Mouse (Mus musculus): ENCODE results near the gene Mab21l3. TPM values are rescaled to one million over a fixed set of nuclear protein-coding genes. Genes with fewer than 3 reads are reported as not detected.

Mab21l3 gene
- polyA plus RNA-seq (2015; fragmentation: Illumina TruSeq; extraction: RNeasy Lipid Tissue Mini Kit (QIAGEN cat#74804); ENCODE audit: insufficient read depth, low replicate concordance): 1.6 TPM

DNA sequence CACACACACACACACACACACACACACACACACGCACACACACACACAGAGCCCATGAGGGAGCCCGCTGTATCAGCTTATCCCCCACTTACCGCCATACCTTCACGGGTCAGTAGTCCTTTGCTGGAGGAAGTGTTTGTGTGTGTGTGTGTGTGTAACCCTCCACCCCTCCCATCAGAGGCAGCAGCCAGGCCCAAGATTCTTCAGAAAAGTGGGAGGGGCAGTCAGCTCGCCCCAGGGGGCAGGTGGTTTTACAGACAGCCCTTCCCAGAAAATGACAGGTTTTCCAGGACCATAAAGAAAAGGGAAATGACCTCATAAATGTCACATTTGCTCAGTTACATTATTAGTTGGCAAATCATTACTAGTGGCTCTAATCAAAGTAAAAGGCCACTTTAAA is at the start of gene Mab21l3:
Gene Mab21l3, minus strand, starts transcription at position 144 of the 400 bp plus-strand sequence.

Other genes with a start within 250 kb of the Mab21l3 start
- gene Atp1a1, start 244.3 kb downstream of the Mab21l3 start, polyA plus RNA-seq (2015; fragmentation: Illumina TruSeq; extraction: RNeasy Lipid Tissue Mini Kit (QIAGEN cat#74804); ENCODE audit: insufficient read depth, low replicate concordance): 107 TPM
- gene Slc22a15, start 75.5 kb upstream of the Mab21l3 start, polyA plus RNA-seq (2015; fragmentation: Illumina TruSeq; extraction: RNeasy Lipid Tissue Mini Kit (QIAGEN cat#74804); ENCODE audit: insufficient read depth, low replicate concordance): 5.2 TPM
- gene Nhlh2, start 161.1 kb upstream of the Mab21l3 start, polyA plus RNA-seq (2015; fragmentation: Illumina TruSeq; extraction: RNeasy Lipid Tissue Mini Kit (QIAGEN cat#74804); ENCODE audit: insufficient read depth, low replicate concordance): not detected
- gene Casq2, start 237.5 kb upstream of the Mab21l3 start, polyA plus RNA-seq (2015; fragmentation: Illumina TruSeq; extraction: RNeasy Lipid Tissue Mini Kit (QIAGEN cat#74804); ENCODE audit: insufficient read depth, low replicate concordance): 2.3 TPM